Mouse (Mus musculus): ENCODE results near the gene Cadm1.

Cadm1 gene

GRCm38 (mm10) chr9:47779291-47779690, 249.3 kb downstream of the Cadm1 start:
- in situ Hi-C loops (cut with MboI, MseI) = loop anchor here in 1 of 2 experiments (10.0 kb wide), 1 partner anchor 344 kb away; no protein-coding TSS in a partner anchor

- in situ Hi-C loops (cut with MboI, MseI) = no loop called here
Observed at GRCm38 (mm10) chr9:47786642-47787041, 256.7 kb downstream of the Cadm1 start.

- in situ Hi-C loops (cut with MboI, MseI) = no loop called here
Observed at GRCm38 (mm10) chr9:47798478-47798877, 268.5 kb downstream of the Cadm1 start.

- in situ Hi-C loops (cut with MboI, MseI) = no loop called here
Observed at GRCm38 (mm10) chr9:47801242-47801641, 271.3 kb downstream of the Cadm1 start.

GRCm38 (mm10) chr9:47802527-47802926, 272.6 kb downstream of the Cadm1 start:
- in situ Hi-C loops (cut with MboI, MseI) = no loop called here

GRCm38 (mm10) chr9:47803531-47804105, 273.6 kb downstream of the Cadm1 start:
- in situ Hi-C loops (cut with MboI, MseI) = no loop called here

GRCm38 (mm10) chr9:47805658-47806057, 275.7 kb downstream of the Cadm1 start:
- in situ Hi-C loops (cut with MboI, MseI) = no loop called here

- in situ Hi-C loops (cut with MboI, MseI) = no loop called here
Observed at GRCm38 (mm10) chr9:47825668-47826067, 295.7 kb downstream of the Cadm1 start.

GRCm38 (mm10) chr9:47828762-47829161, 298.8 kb downstream of the Cadm1 start:
- in situ Hi-C loops (cut with MboI, MseI) = no loop called here

GRCm38 (mm10) chr9:47829204-47829603, 299.2 kb downstream of the Cadm1 start:
- in situ Hi-C loops (cut with MboI, MseI) = no loop called here

- in situ Hi-C loops (cut with MboI, MseI) = no loop called here
Observed at GRCm38 (mm10) chr9:47829846-47830245, 299.9 kb downstream of the Cadm1 start.

- in situ Hi-C loops (cut with MboI, MseI) = no loop called here
Observed at GRCm38 (mm10) chr9:47831412-47831811, 301.4 kb downstream of the Cadm1 start.

- in situ Hi-C loops (cut with MboI, MseI) = no loop called here
Observed at GRCm38 (mm10) chr9:47838170-47838569, 308.2 kb downstream of the Cadm1 start.

- in situ Hi-C loops (cut with MboI, MseI) = no loop called here
Observed at GRCm38 (mm10) chr9:47838890-47839691, 309.1 kb downstream of the Cadm1 start.

GRCm38 (mm10) chr9:47839692-47840025, 309.7 kb downstream of the Cadm1 start:
- in situ Hi-C loops (cut with MboI, MseI) = loop anchor here in 1 of 2 experiments (10.0 kb wide), 1 partner anchor 565 kb away; no protein-coding TSS in a partner anchor

GRCm38 (mm10) chr9:47843328-47843727, 313.4 kb downstream of the Cadm1 start:
- in situ Hi-C loops (cut with MboI, MseI) = loop anchor here in 1 of 2 experiments (10.0 kb wide), 1 partner anchor 561 kb away; no protein-coding TSS in a partner anchor

- in situ Hi-C loops (cut with MboI, MseI) = loop anchor here in 1 of 2 experiments (10.0 kb wide), 1 partner anchor 559 kb away; no protein-coding TSS in a partner anchor
Observed at GRCm38 (mm10) chr9:47846275-47846674, 316.3 kb downstream of the Cadm1 start.

GRCm38 (mm10) chr9:47846926-47847325, 317.0 kb downstream of the Cadm1 start:
- in situ Hi-C loops (cut with MboI, MseI) = loop anchor here in 1 of 2 experiments (10.0 kb wide), 1 partner anchor 558 kb away; no protein-coding TSS in a partner anchor

GRCm38 (mm10) chr9:47847797-47848196, 317.8 kb downstream of the Cadm1 start:
- in situ Hi-C loops (cut with MboI, MseI) = loop anchor here in 1 of 2 experiments (10.0 kb wide), 1 partner anchor 557 kb away; no protein-coding TSS in a partner anchor

GRCm38 (mm10) chr9:47848745-47849144, 318.8 kb downstream of the Cadm1 start:
- in situ Hi-C loops (cut with MboI, MseI) = loop anchor here in 1 of 2 experiments (10.0 kb wide), 1 partner anchor 556 kb away; no protein-coding TSS in a partner anchor

- in situ Hi-C loops (cut with MboI, MseI) = no loop called here
Observed at GRCm38 (mm10) chr9:47856311-47856710, 326.3 kb downstream of the Cadm1 start.

- in situ Hi-C loops (cut with MboI, MseI) = no loop called here
Observed at GRCm38 (mm10) chr9:47857235-47857634, 327.3 kb downstream of the Cadm1 start.

- in situ Hi-C loops (cut with MboI, MseI) = no loop called here
Observed at GRCm38 (mm10) chr9:47858134-47858533, 328.2 kb downstream of the Cadm1 start.
